Mouse (Mus musculus) myocyte (in vitro differentiated cells): ENCODE results near the gene Gm3238. TPM values are rescaled to one million over a fixed set of nuclear protein-coding genes. Genes with fewer than 3 reads are reported as not detected.
"Not testable (repeated sequence)": the region's sequence is repeated elsewhere in the genome, so short reads cannot be mapped to it uniquely, and the experiment has no call there.

Experiments
- H3K27me3 ChIP-seq: one replicate; pipeline ENCODE4 v1.6.1; 2011; ENCODE audit not compliant: control insufficient read depth, insufficient read depth, insufficient read length
- H3K36me3 ChIP-seq: one replicate; pipeline ENCODE4 v1.6.1; 2011; ENCODE audit not compliant: control insufficient read depth, insufficient read depth
- H3K4me2 ChIP-seq: one replicate; pipeline ENCODE4 v1.6.1; 2011; ENCODE audit warnings: low read depth, control low read depth
- H3K4me3 ChIP-seq: one replicate; pipeline ENCODE4 v1.5.1; 2011; ENCODE audit warnings: mild to moderate bottlenecking, control low read depth, moderate library complexity
- H3K79me2 ChIP-seq: one replicate; pipeline ENCODE4 v1.6.1; 2011; ENCODE audit not compliant: control insufficient read depth, insufficient read depth
- H3ac ChIP-seq: one replicate; pipeline ENCODE4 v1.6.1; 2011; ENCODE audit not compliant: control insufficient read depth, insufficient read length
- CEBPB ChIP-seq: IDR thresholded peaks from 2 replicates; pipeline ENCODE4 v1.6.1; 2011; ENCODE audit warnings: mild to moderate bottlenecking, moderate library complexity; ENCODE audit not compliant: poor library complexity, insufficient read depth, severe bottlenecking
- E2F4 ChIP-seq: IDR thresholded peaks from one replicate; pipeline ENCODE4 v1.6.1; 2011; ENCODE audit warnings: mild to moderate bottlenecking, control low read depth, moderate library complexity; ENCODE audit not compliant: insufficient read depth
- MAX ChIP-seq: IDR thresholded peaks from one replicate; pipeline ENCODE4 v1.6.1; 2011; ENCODE audit warnings: low read depth, mild to moderate bottlenecking, control low read depth
- MYOD1 ChIP-seq, 3 experiments: IDR thresholded peaks; one replicate each; pipeline ENCODE4 v1.6.1; 2011; ENCODE audit warnings: control low read depth in 2 of 3, low read depth in 2 of 3, mild to moderate bottlenecking in 2 of 3, moderate library complexity in 1 of 3; ENCODE audit not compliant: insufficient read length in 2 of 3, control insufficient read depth in 1 of 3
- MYOG ChIP-seq, 3 experiments: IDR thresholded peaks; one replicate each; pipeline ENCODE4 v1.6.1; 2011; ENCODE audit warnings: control low read depth in 2 of 3, low read depth in 2 of 3, mild to moderate bottlenecking in 2 of 3; ENCODE audit not compliant: insufficient read length in 2 of 3, control insufficient read depth in 1 of 3, insufficient read depth in 1 of 3
- POLR2A ChIP-seq: IDR thresholded peaks from one replicate; pipeline ENCODE4 v1.6.1; 2011; ENCODE audit warnings: low read depth, mild to moderate bottlenecking, control low read depth, moderate library complexity; ENCODE audit not compliant: insufficient read length
- POLR2AphosphoS2 ChIP-seq: IDR thresholded peaks from one replicate; pipeline ENCODE4 v1.6.1; 2011; ENCODE audit warnings: low read depth, control low read depth; ENCODE audit not compliant: insufficient read length
- REST ChIP-seq: IDR thresholded peaks from one replicate; pipeline ENCODE4 v1.6.1; 2011; ENCODE audit warnings: mild to moderate bottlenecking, control low read depth, moderate library complexity; ENCODE audit not compliant: insufficient read depth, insufficient read length
- SRF ChIP-seq: IDR thresholded peaks from one replicate; pipeline ENCODE4 v1.6.1; 2011; ENCODE audit warnings: low read depth; ENCODE audit not compliant: control insufficient read depth, insufficient read length
- TCF12 ChIP-seq: IDR thresholded peaks from one replicate; pipeline ENCODE4 v1.6.1; 2011; ENCODE audit warnings: mild to moderate bottlenecking, control low read depth; ENCODE audit not compliant: poor library complexity, insufficient read depth, severe bottlenecking
- TCF3 ChIP-seq: IDR thresholded peaks from one replicate; pipeline ENCODE4 v1.6.1; 2011; ENCODE audit warnings: low read depth, control low read depth; ENCODE audit not compliant: insufficient read length
- USF1 ChIP-seq: IDR thresholded peaks from one replicate; pipeline ENCODE4 v1.6.1; 2011; ENCODE audit warnings: low read depth, mild to moderate bottlenecking, control low read depth, moderate library complexity
- polyA plus RNA-seq: library from polyadenylated mRNA; unstranded; fragments of >200 nt; fragmentation: generic; extraction: Trizol; gene quantifications from one replicate; pipeline ENCODE4 v1.2.1, GENCODE M21; 2012; ENCODE audit warnings: missing spikeins

The Gm3238 gene
- not detected for polyA plus RNA-seq

DNA sequence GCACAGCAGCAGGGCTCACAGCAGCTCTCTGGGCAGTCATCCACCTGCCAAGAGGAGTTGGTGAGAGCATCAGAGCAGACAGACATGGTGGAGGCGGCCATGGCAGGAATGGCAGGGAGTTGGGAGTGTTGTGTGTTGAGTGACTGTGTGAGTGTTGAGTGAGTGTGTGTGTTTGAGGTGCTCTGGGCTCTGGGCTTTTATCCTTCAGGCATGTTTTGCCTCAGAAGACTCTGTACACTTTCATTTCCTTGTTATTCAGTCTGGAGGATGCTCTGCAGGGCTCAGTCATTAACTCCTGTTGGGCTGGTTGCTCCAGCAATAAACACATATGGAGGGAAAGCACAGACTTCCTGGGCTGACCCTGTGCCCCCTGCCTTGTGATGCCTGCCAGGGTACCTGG lies at the start of gene Gm3238:
Gene Gm3238, minus strand, starts transcription at position 101 of the 400 bp plus-strand sequence.
- not testable (repeated sequence) for H3ac ChIP-seq, H3K4me2 ChIP-seq, H3K36me3 ChIP-seq, H3K27me3 ChIP-seq, H3K79me2 ChIP-seq, H3K4me3 ChIP-seq

GRCm38 (mm10) chr10:77819203-77819602 lies 48.1 kb upstream of the Gm3238 start:
- H3K36me3 ChIP-seq, result no peaks in the 10 kb centered on the region
- H3K4me3 ChIP-seq, result no peak overlapping the region
- H3K27me3 ChIP-seq, result peaks cover 13% of the 10 kb centered on the region
- no peak overlapping the region for H3ac ChIP-seq
- H3K79me2 ChIP-seq, result no peaks in the 10 kb centered on the region
- no peak overlapping the region for H3K4me2 ChIP-seq
- no peak for TF ChIP-seq SRF
- TF ChIP-seq USF1, result no peak
- no peak for TF ChIP-seq POLR2AphosphoS2
- no peak for TF ChIP-seq TCF3
- TF ChIP-seq MYOG (IDR thresholded peaks at IDR 0.05; ENCODE audit: control insufficient read depth in 1 of 3, insufficient read depth in 1 of 3, insufficient read length in 2 of 3, low read depth in 2 of 3), result no peak
- no peak for TF ChIP-seq TCF12
- no peak for TF ChIP-seq E2F4
- no peak for TF ChIP-seq REST
- no peak for TF ChIP-seq MAX

- H3K79me2 ChIP-seq, result no peaks in the 10 kb centered on the region
- no peaks in the 10 kb centered on the region for H3K36me3 ChIP-seq
- no peak overlapping the region for H3K4me2 ChIP-seq
- H3K27me3 ChIP-seq, result peaks cover 13% of the 10 kb centered on the region
- TF ChIP-seq MYOD1 (IDR thresholded peaks at IDR 0.05; ENCODE audit: control insufficient read depth in 1 of 3, insufficient read length in 2 of 3, low read depth in 2 of 3) (no peak), TCF3 (no peak), MAX (no peak), SRF (no peak), REST (no peak), E2F4 (no peak), CEBPB (no peak)
- no peak overlapping the region for H3K4me3 ChIP-seq
- no peak overlapping the region for H3ac ChIP-seq
These were observed 47.4 kb upstream of the Gm3238 start for GRCm38 (mm10) chr10:77818523-77818922.

DNA sequence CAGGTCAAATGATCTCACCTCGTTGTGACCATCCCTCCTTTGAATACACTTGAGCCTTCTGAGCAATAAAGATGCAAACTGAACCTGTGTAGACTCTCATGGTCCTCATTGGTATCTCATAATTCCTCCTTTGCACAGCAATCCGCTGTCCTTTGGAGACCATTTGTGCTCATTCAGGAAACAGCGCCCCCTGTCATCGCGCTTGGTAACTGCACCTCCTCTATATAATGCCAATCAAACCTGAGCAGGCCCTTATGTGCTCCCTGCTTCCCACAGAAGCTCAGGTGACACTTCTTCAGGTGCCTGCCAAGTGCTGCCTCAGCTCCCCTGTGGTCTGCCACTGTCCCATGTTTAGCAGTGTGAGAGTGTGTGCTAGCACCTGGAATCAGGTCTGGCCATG lies 44.4 kb upstream of the Gm3238 start:
- peaks cover 8% of the 10 kb centered on the region for H3K27me3 ChIP-seq

DNA sequence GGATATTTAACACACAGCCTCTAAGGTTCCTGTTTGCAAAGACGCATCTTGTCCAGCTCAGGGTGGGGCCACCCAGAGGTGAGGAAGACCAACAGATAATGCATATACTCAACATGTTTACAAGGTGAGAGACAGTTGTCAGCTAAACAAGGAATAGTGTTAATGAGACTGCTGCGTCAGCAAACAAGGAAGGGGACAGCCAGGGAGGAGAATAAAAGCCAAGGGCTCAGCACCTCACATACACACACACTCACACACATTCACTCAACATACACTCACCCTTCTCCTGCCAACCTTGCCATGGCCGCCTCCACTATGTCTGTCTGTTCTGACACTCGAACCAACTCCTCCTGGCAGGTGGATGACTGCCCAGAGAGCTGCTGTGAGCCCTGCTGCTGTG lies 43.3 kb upstream of the Gm3238 start, which contains the start of gene Gm2696:
Gene Gm2696, plus strand, starts transcription at position 301 of the 400 bp plus-strand sequence.
- H3K27me3 ChIP-seq, result peaks cover 8% of the 10 kb centered on the region
- no peak within 1 kb of the TSS for H3K4me2 ChIP-seq
- H3K79me2 ChIP-seq, result no peaks in the 10 kb centered on the region
- H3K36me3 ChIP-seq, result no peaks in the 10 kb centered on the region
- H3K4me3 ChIP-seq, result no peak within 1 kb of the TSS
- no peak for TF ChIP-seq MAX
- TF ChIP-seq POLR2AphosphoS2, result no peak
- no peak for TF ChIP-seq USF1
- no peak for TF ChIP-seq MYOD1 (IDR thresholded peaks at IDR 0.05; ENCODE audit: control insufficient read depth in 1 of 3, insufficient read length in 2 of 3, low read depth in 2 of 3)
- TF ChIP-seq TCF12, result no peak
- no peak for TF ChIP-seq MYOG (IDR thresholded peaks at IDR 0.05; ENCODE audit: control insufficient read depth in 1 of 3, insufficient read depth in 1 of 3, insufficient read length in 2 of 3, low read depth in 2 of 3)
- no peak for TF ChIP-seq TCF3
- no peak for TF ChIP-seq POLR2A
- no peak for TF ChIP-seq E2F4
- no peak for TF ChIP-seq REST
- no peak for TF ChIP-seq SRF
- no peak for TF ChIP-seq CEBPB
- H3ac ChIP-seq, result no peak within 1 kb of the TSS

More for the DNA sequence above, 44.4 kb upstream of the Gm3238 start:
- Histone ChIP-seq H3K36me3 (no peaks in the 10 kb centered on the region), H3K4me3 (no peak overlapping the region), H3ac (no peak overlapping the region), H3K79me2 (no peaks in the 10 kb centered on the region), H3K4me2 (no peak overlapping the region)
- TF ChIP-seq TCF3 (no peak), SRF (no peak), USF1 (no peak), MAX (no peak), REST (no peak), CEBPB (no peak), MYOG (IDR thresholded peaks at IDR 0.05; ENCODE audit: control insufficient read depth in 1 of 3, insufficient read depth in 1 of 3, insufficient read length in 2 of 3, low read depth in 2 of 3) (no peak), E2F4 (no peak), MYOD1 (IDR thresholded peaks at IDR 0.05; ENCODE audit: control insufficient read depth in 1 of 3, insufficient read length in 2 of 3, low read depth in 2 of 3) (no peak), POLR2AphosphoS2 (no peak)
